Mouse (Mus musculus): ENCODE results near the gene Gm815. TPM values are rescaled to one million over a fixed set of nuclear protein-coding genes. Genes with fewer than 3 reads are reported as not detected.

The Gm815 gene
- total RNA-seq (2017): not detected in 2 replicates

GRCm38 (mm10) chr19:26885616-26886015, at the start of gene Gm815:
TSS of gene Gm815 (plus strand) at chr19:26885881.
- ATAC-seq (replicated peaks; ENCODE audit: low read depth, poor library complexity, severe bottlenecking): no peak

GRCm38 (mm10) chr19:26837626-26838025, 48.1 kb upstream of the Gm815 start:
- ATAC-seq (replicated peaks; ENCODE audit: low read depth, poor library complexity, severe bottlenecking): no peak

GRCm38 (mm10) chr19:26843896-26844295, 41.8 kb upstream of the Gm815 start:
- ATAC-seq (replicated peaks; ENCODE audit: low read depth, poor library complexity, severe bottlenecking): no peak

- ATAC-seq (replicated peaks; ENCODE audit: low read depth, poor library complexity, severe bottlenecking): no peak
These were observed 40.9 kb upstream of the Gm815 start for GRCm38 (mm10) chr19:26844813-26845212.

GRCm38 (mm10) chr19:26845276-26846016, 40.2 kb upstream of the Gm815 start:
- peak; percentile 98 for ATAC-seq (replicated peaks; ENCODE audit: low read depth, poor library complexity, severe bottlenecking)

- ATAC-seq (replicated peaks; ENCODE audit: low read depth, poor library complexity, severe bottlenecking): no peak
These were observed 39.7 kb upstream of the Gm815 start for GRCm38 (mm10) chr19:26846017-26846285.

GRCm38 (mm10) chr19:26851017-26851782, 34.5 kb upstream of the Gm815 start:
- peak; percentile 40 for ATAC-seq (replicated peaks; ENCODE audit: low read depth, poor library complexity, severe bottlenecking)

- no peak for ATAC-seq (replicated peaks; ENCODE audit: low read depth, poor library complexity, severe bottlenecking)
These were observed 33.3 kb upstream of the Gm815 start for GRCm38 (mm10) chr19:26852325-26852900.

- ATAC-seq (replicated peaks; ENCODE audit: low read depth, poor library complexity, severe bottlenecking): peak; percentile 83
These were observed 31.9 kb upstream of the Gm815 start for GRCm38 (mm10) chr19:26853701-26854282.

GRCm38 (mm10) chr19:26854661-26855060, 31.0 kb upstream of the Gm815 start:
- no peak for ATAC-seq (replicated peaks; ENCODE audit: low read depth, poor library complexity, severe bottlenecking)

- ATAC-seq (replicated peaks; ENCODE audit: low read depth, poor library complexity, severe bottlenecking): no peak
These were observed 30.5 kb upstream of the Gm815 start for GRCm38 (mm10) chr19:26855152-26855551.

GRCm38 (mm10) chr19:26858427-26859194, 27.1 kb upstream of the Gm815 start:
- no peak for ATAC-seq (replicated peaks; ENCODE audit: low read depth, poor library complexity, severe bottlenecking)

GRCm38 (mm10) chr19:26859195-26859570, 26.5 kb upstream of the Gm815 start:
- no peak for ATAC-seq (replicated peaks; ENCODE audit: low read depth, poor library complexity, severe bottlenecking)

- no peak for ATAC-seq (replicated peaks; ENCODE audit: low read depth, poor library complexity, severe bottlenecking)
These were observed 22.0 kb upstream of the Gm815 start for GRCm38 (mm10) chr19:26863662-26864061.

GRCm38 (mm10) chr19:26864975-26865690, 20.5 kb upstream of the Gm815 start:
- no peak for ATAC-seq (replicated peaks; ENCODE audit: low read depth, poor library complexity, severe bottlenecking)

GRCm38 (mm10) chr19:26865736-26866135, 19.9 kb upstream of the Gm815 start:
- no peak for ATAC-seq (replicated peaks; ENCODE audit: low read depth, poor library complexity, severe bottlenecking)

GRCm38 (mm10) chr19:26869591-26869990, 16.1 kb upstream of the Gm815 start:
- no peak for ATAC-seq (replicated peaks; ENCODE audit: low read depth, poor library complexity, severe bottlenecking)

- no peak for ATAC-seq (replicated peaks; ENCODE audit: low read depth, poor library complexity, severe bottlenecking)
These were observed 15.4 kb upstream of the Gm815 start for GRCm38 (mm10) chr19:26870280-26870679.

- ATAC-seq (replicated peaks; ENCODE audit: low read depth, poor library complexity, severe bottlenecking): no peak
These were observed 14.6 kb upstream of the Gm815 start for GRCm38 (mm10) chr19:26871096-26871495.

GRCm38 (mm10) chr19:26872886-26873285, 12.8 kb upstream of the Gm815 start:
- no peak for ATAC-seq (replicated peaks; ENCODE audit: low read depth, poor library complexity, severe bottlenecking)

All from common myeloid progenitor, adult 5-6 weeks (primary cell).